Mouse (Mus musculus) intestine, embryonic 14.5 days (tissue): ENCODE data around the gene Uso1. TPM values are rescaled to one million over a fixed set of nuclear protein-coding genes. Genes with fewer than 3 reads are reported as not detected.

ENCODE experiments used
- ATAC-seq: fragments of 200-750 bp; cut with Nextera tagmentation; replicated peaks from 2 replicates; pipeline ENCODE4 v1.8.0; 2017; ENCODE audit warnings: low read depth, moderate number of reproducible peaks, moderate TSS enrichment, moderate library complexity; ENCODE audit not compliant: low FRiP score, low TSS enrichment
- DNase-seq: peaks from one replicate; pipeline ENCODE4 v3.0.0-alpha.2; 2018; ENCODE audit warnings: low spot score
- H3K27ac ChIP-seq: fragments of 300-500 bp; sonication (generic); 2 replicates; pipeline ENCODE4 v1.5.1; 2014; ENCODE audit warnings: low read depth, mild to moderate bottlenecking, control low read depth
- H3K27me3 ChIP-seq: fragments of 300-500 bp; sonication (generic); replicated peaks from 2 replicates; pipeline ENCODE4 v1.6.1; 2014; ENCODE audit warnings: low read length, control low read depth; ENCODE audit not compliant: control insufficient read depth, insufficient read depth
- H3K36me3 ChIP-seq: fragments of 300-500 bp; sonication (generic); 2 replicates; pipeline ENCODE4 v1.6.1; 2014; ENCODE audit warnings: low read length, control low read depth; ENCODE audit not compliant: control insufficient read depth, insufficient read depth
- H3K4me1 ChIP-seq: fragments of 300-500 bp; sonication (generic); replicated peaks from 2 replicates; pipeline ENCODE4 v1.6.1; 2014; ENCODE audit warnings: low read length, control low read depth, mixed read lengths; ENCODE audit not compliant: control insufficient read depth, insufficient read depth
- H3K4me2 ChIP-seq: fragments of 300-500 bp; sonication (generic); 2 replicates; pipeline ENCODE4 v1.6.1; 2014; ENCODE audit warnings: low read length
- H3K4me3 ChIP-seq: fragments of 300-500 bp; sonication (generic); 2 replicates; pipeline ENCODE4 v1.5.1; 2014; ENCODE audit warnings: low read depth, low read length, control low read depth, mixed read lengths
- H3K9ac ChIP-seq: fragments of 300-500 bp; sonication (generic); 2 replicates; pipeline ENCODE4 v1.6.1; 2014; ENCODE audit warnings: mild to moderate bottlenecking, low read length
- H3K9me3 ChIP-seq: fragments of 300-500 bp; sonication (generic); 2 replicates; pipeline ENCODE4 v1.6.1; 2016; ENCODE audit warnings: low read length, control low read depth; ENCODE audit not compliant: control insufficient read depth
- WGBS: fragments of 180-500 bp; shearing (Covaris S2); extraction: QIAGEN DNeasy Blood & Tissue Kit; methylation state at CpG from one replicate; pipeline ENCODE4 v1.1.7; 2014; 5-methylcytosine and 5-hydroxymethylcytosine counted together
- polyA plus RNA-seq: library from polyadenylated mRNA; unstranded; fragments of >200 nt; fragmentation: Nextera tagmentation; extraction: Ambion mirVana; gene quantifications from 2 replicates; pipeline ENCODE4 v1.2.1, GENCODE M21; 2014

Gene Uso1
- 30.8 and 31.5 TPM in 2 replicates for polyA plus RNA-seq

DNA sequence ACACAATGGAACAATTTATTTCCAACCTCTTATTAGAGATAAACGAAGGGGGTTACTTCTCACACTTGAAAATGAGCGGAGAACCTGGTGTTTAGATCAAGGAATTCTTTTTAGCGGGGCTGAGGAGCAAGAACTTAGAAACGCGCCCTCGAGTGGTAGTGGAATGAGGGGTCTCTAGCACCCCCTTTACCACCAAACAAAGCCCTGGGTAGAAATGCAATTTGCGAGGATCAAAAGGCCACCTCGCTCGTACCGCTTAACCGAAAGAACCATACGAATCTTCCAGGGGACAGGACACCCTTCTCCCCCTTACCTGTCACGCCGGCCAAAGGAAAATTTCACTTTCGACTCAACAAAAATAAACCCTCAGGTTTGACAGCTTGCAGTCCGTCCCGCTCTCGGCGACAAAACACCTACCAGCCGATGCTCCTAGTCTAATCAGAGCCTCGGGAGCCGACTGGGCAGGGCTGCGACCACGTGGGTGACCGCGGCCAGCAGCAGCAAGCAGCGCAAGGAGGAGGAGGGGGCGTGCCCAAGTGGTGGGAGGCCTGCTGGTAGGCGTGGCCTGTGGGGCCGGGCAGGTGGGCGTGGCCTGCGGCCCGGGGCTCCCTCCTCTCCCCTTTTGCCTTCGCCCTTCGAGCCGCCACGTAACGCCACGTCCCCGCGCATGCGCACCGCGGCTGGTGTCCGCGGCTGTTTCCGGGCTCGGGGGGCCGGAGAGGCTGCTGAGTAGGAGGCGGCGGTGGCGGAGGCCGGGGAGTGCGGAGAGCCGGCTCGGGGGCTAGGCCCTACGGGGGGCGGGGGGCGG is at the start of gene Uso1:
Gene Uso1, plus strand, starts transcription at position 700 of the 808 bp plus-strand sequence.
- Histone ChIP-seq H3K4me2 (peak within 1 kb of the TSS; percentile 92), H3K9me3 (no peaks in the 10 kb centered on the region), H3K4me1 (peaks cover 18% of the 10 kb centered on the region), H3K9ac (peak within 1 kb of the TSS; percentile 91), H3K36me3 (no peaks in the 10 kb centered on the region), H3K27ac (peak within 1 kb of the TSS; percentile 70), H3K4me3 (peak within 1 kb of the TSS; percentile 85), H3K27me3 (no peaks in the 10 kb centered on the region)
- 1% methylated on average over 58 of the region's 59 CpGs for WGBS
- DNase-seq = peak; percentile 98
- ATAC-seq = peak; percentile 96

- Histone ChIP-seq H3K4me2 (no peak overlapping the region), H3K4me1 (no peaks in the 10 kb centered on the region), H3K4me3 (no peak overlapping the region), H3K27me3 (no peaks in the 10 kb centered on the region), H3K36me3 (no peaks in the 10 kb centered on the region), H3K27ac (no peak overlapping the region), H3K9me3 (no peaks in the 10 kb centered on the region), H3K9ac (no peak overlapping the region)
- ATAC-seq (no peak), DNase-seq (no peak)
- 60% methylated on average over 15 of the region's 15 CpGs for WGBS
Observed at GRCm38 (mm10) chr5:92093263-92094061, 44.3 kb upstream of the Uso1 start.

- H3K4me3 ChIP-seq = no peak overlapping the region
- no peak for DNase-seq
- no peak overlapping the region for H3K27ac ChIP-seq
- no peak for ATAC-seq
- H3K9ac ChIP-seq = no peak overlapping the region
- H3K9me3 ChIP-seq = no peaks in the 10 kb centered on the region
- no peaks in the 10 kb centered on the region for H3K4me1 ChIP-seq
- no peak overlapping the region for H3K4me2 ChIP-seq
- no peaks in the 10 kb centered on the region for H3K36me3 ChIP-seq
- no peaks in the 10 kb centered on the region for H3K27me3 ChIP-seq
- 79% methylated on average over 3 of the region's 3 CpGs for WGBS
Observed at GRCm38 (mm10) chr5:92094062-92094415, 43.7 kb upstream of the Uso1 start.

DNA sequence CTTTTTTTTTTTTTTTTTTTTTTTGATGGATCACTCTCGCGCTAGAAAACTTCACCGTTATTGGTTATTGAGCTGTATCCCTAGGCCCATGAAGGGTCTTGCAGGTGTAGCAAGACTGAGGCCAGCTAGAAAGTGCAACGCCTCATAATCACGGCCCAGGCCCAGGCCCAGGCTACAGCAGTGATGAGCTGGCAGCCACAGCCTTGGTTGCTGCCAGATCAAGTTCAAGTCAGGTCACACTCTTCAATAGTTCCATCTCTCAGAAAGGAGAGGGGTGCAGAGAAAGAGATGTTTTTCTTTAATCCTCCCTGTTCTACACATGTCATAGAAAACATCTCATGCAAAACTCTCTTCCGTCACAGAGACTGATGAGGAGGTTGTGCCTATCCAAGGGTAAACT is 41.0 kb upstream of the Uso1 start:
- Histone ChIP-seq H3K36me3 (no peaks in the 10 kb centered on the region), H3K4me2 (no peak overlapping the region), H3K27ac (no peak overlapping the region), H3K4me3 (no peak overlapping the region), H3K9me3 (no peaks in the 10 kb centered on the region), H3K27me3 (no peaks in the 10 kb centered on the region), H3K4me1 (no peaks in the 10 kb centered on the region), H3K9ac (no peak overlapping the region)
- WGBS = 93% methylated on average over 6 of the region's 6 CpGs
- ATAC-seq (no peak), DNase-seq (no peak)

DNA sequence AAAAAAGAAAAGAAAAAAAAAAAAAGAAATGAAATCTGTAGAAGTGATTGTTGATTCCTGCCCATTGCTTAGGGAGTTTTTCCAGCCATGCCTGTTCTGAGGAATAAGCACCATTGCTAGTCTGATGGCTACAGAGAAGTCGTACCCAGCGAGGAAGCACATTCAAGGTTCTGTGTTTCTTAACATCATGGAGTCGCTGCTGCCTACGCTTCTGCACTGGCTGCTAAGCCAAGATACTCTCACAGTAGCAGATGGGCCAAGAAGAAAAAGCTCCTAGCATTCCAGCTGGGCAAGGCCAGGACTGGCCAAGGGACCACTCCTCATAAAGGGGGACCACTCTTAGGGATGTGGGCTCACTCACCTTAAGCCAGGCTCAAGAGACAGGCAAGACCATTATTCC is 40.0 kb upstream of the Uso1 start:
- no peaks in the 10 kb centered on the region for H3K9me3 ChIP-seq
- 93% methylated on average over 4 of the region's 4 CpGs for WGBS
- H3K4me3 ChIP-seq = no peak overlapping the region
- no peak overlapping the region for H3K4me2 ChIP-seq
- no peak for ATAC-seq
- no peak for DNase-seq
- no peaks in the 10 kb centered on the region for H3K36me3 ChIP-seq
- no peak overlapping the region for H3K9ac ChIP-seq
- H3K4me1 ChIP-seq = peaks cover under 1% of the 10 kb centered on the region
- H3K27me3 ChIP-seq = no peaks in the 10 kb centered on the region
- no peak overlapping the region for H3K27ac ChIP-seq

- H3K9ac ChIP-seq = no peak overlapping the region
- no peaks in the 10 kb centered on the region for H3K27me3 ChIP-seq
- peaks cover 8% of the 10 kb centered on the region for H3K4me1 ChIP-seq
- H3K27ac ChIP-seq = peak overlapping the region; percentile 27; the same call in 1 of the 2 replicates
- H3K4me3 ChIP-seq = no peak overlapping the region
- 48% methylated on average over 13 of the region's 13 CpGs for WGBS
- peak; percentile 59 for DNase-seq
- no peak overlapping the region for H3K4me2 ChIP-seq
- ATAC-seq = peak; percentile 62; the same call in 1 of the 2 replicates
- H3K36me3 ChIP-seq = no peaks in the 10 kb centered on the region
- no peaks in the 10 kb centered on the region for H3K9me3 ChIP-seq
Observed at GRCm38 (mm10) chr5:92098351-92099109, 39.2 kb upstream of the Uso1 start.

DNA sequence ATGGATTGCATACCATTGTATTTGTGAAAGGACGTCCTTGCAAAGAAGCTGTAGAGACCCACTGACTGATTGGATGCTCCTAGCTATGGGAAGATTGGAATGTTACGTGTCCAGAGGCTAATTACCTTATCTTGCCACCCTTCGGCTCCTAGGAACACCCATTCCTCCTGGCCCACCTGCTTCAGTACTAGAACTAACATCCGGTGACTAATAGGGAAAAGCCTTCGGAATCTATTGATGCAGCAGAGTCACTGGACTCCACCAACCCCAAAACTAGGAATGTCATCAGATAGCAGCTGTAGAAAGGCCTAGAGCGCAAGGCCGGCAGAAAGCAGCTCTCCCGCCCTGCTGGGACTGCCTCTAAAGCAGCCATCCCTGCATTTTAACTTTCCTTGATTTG is 36.1 kb upstream of the Uso1 start:
- Histone ChIP-seq H3K27ac (no peak overlapping the region), H3K36me3 (no peaks in the 10 kb centered on the region), H3K9me3 (no peaks in the 10 kb centered on the region), H3K4me2 (no peak overlapping the region), H3K4me3 (no peak overlapping the region), H3K9ac (no peak overlapping the region), H3K27me3 (no peaks in the 10 kb centered on the region), H3K4me1 (peaks cover 13% of the 10 kb centered on the region)
- ATAC-seq = no peak
- DNase-seq = no peak
- 85% methylated on average over 8 of the region's 8 CpGs for WGBS

DNA sequence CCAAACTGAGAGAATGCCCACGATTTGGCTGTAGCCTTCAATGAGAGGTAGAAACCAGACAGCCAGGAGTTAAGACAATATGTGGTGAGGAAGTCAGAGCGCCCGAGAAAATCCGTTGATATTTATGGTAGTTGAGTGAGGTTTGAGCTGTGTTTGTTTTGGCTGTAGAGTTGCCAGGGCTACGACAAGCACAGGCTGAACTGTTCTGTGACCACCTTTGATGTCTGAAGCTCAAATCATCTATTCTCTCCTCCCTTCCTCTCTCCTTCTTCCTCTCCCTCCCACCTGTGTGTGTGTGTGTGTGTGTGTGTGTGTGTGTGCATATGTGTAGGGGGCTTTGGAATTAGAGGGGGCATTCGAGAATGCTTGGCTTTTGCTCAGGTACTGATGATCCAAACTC is 34.7 kb upstream of the Uso1 start:
- Histone ChIP-seq H3K36me3 (no peaks in the 10 kb centered on the region), H3K4me3 (no peak overlapping the region), H3K4me1 (peaks cover 14% of the 10 kb centered on the region), H3K9me3 (no peaks in the 10 kb centered on the region), H3K4me2 (no peak overlapping the region), H3K27ac (no peak overlapping the region), H3K27me3 (no peaks in the 10 kb centered on the region), H3K9ac (no peak overlapping the region)
- 25% methylated on average over 6 of the region's 6 CpGs for WGBS
- DNase-seq = no peak
- ATAC-seq = no peak
